Mouse (Mus musculus) lung, embryonic 16.5 days (tissue): ENCODE measurements around the gene Pcsk6. TPM values are rescaled to one million over a fixed set of nuclear protein-coding genes. Genes with fewer than 3 reads are reported as not detected.
A peak's percentile ranks its signal among the peaks of the same experiment; 100 is the strongest.

ENCODE experiments used
- ATAC-seq: fragments of 200-750 bp; cut with Nextera tagmentation; 2 replicates; pipeline ENCODE4 v1.8.0; 2017; ENCODE audit warnings: low read depth, mild to moderate bottlenecking, moderate library complexity
- H3K27ac ChIP-seq: fragments of 300-500 bp; sonication (generic); 2 replicates; pipeline ENCODE4 v1.5.1; 2014; ENCODE audit warnings: mild to moderate bottlenecking, control low read depth, low read length
- H3K27me3 ChIP-seq: fragments of 300-500 bp; sonication (generic); 2 replicates; pipeline ENCODE4 v1.6.1; 2014; ENCODE audit warnings: low read depth, low read length, mixed read lengths; ENCODE audit not compliant: control insufficient read depth, insufficient read depth
- H3K36me3 ChIP-seq: fragments of 300-500 bp; sonication (generic); 2 replicates; pipeline ENCODE4 v1.6.1; 2014; ENCODE audit warnings: low read length; ENCODE audit not compliant: control insufficient read depth, insufficient read depth
- H3K4me1 ChIP-seq: fragments of 300-500 bp; sonication (generic); replicated peaks from 2 replicates; pipeline ENCODE4 v1.6.1; 2014; ENCODE audit warnings: low read length, mixed read lengths; ENCODE audit not compliant: control insufficient read depth, insufficient read depth
- H3K4me2 ChIP-seq: fragments of 300-500 bp; sonication (generic); 2 replicates; pipeline ENCODE4 v1.6.1; 2014; ENCODE audit warnings: low read depth, low read length, control low read depth
- H3K4me3 ChIP-seq: fragments of 300-500 bp; sonication (generic); 2 replicates; pipeline ENCODE4 v1.5.1; 2014; ENCODE audit warnings: mild to moderate bottlenecking, low read length, control low read depth
- H3K9ac ChIP-seq: fragments of 300-500 bp; sonication (generic); 2 replicates; pipeline ENCODE4 v1.6.1; 2014; ENCODE audit warnings: low read length, control low read depth
- H3K9me3 ChIP-seq: fragments of 300-500 bp; sonication (generic); 2 replicates; pipeline ENCODE4 v1.6.1; 2016; ENCODE audit warnings: low read length; ENCODE audit not compliant: control insufficient read depth
- WGBS: fragments of 180-500 bp; shearing (Covaris S2); extraction: QIAGEN DNeasy Blood & Tissue Kit; methylation state at CpG from one replicate; pipeline ENCODE4 v1.1.7; 2014; 5-methylcytosine and 5-hydroxymethylcytosine counted together
- polyA plus RNA-seq: library from polyadenylated mRNA; unstranded; fragments of >200 nt; fragmentation: Nextera tagmentation; extraction: Ambion mirVana; gene quantifications from 2 replicates; pipeline ENCODE4 v1.2.1, GENCODE M21; 2015

The Pcsk6 gene
- polyA plus RNA-seq, 1 experiment from 2014 or later = 8.5 TPM

- Histone ChIP-seq H3K4me1 (peaks cover 18% of the 10 kb centered on the region), H3K9me3 (no peaks in the 10 kb centered on the region), H3K9ac (no peak overlapping the region), H3K4me2 (no peak overlapping the region), H3K27ac (no peak overlapping the region), H3K36me3 (no peaks in the 10 kb centered on the region), H3K4me3 (no peak overlapping the region), H3K27me3 (no peaks in the 10 kb centered on the region; the same call in 1 of the 2 replicates)
- WGBS = 38% methylated on average over 4 of the region's 4 CpGs
- ATAC-seq = no peak
These were observed 16.7 kb downstream of the Pcsk6 start for GRCm38 (mm10) chr7:65878234-65878633.

DNA sequence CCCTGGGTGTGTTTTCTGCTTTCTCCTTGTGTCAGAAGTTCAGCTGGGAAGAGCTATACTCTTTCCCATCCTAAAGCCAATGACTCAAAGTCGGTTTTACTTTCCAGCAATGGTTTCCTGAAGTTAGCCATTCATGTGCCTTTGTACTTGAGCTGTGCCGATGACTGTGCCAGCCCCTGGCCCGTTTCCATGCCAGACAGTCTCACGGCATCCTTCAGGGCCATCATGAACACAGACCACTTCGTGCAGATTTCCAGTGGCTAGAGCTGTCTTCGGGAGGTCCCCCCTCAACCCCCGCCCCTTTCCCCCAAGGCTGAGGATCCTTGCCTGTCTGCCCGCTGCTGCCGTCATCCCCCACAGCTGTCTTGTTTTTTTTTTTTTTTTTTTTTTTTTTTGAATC lies 17.8 kb downstream of the Pcsk6 start:
- Histone ChIP-seq H3K27me3 (no peaks in the 10 kb centered on the region; the same call in 1 of the 2 replicates), H3K4me2 (no peak overlapping the region), H3K9me3 (no peaks in the 10 kb centered on the region), H3K9ac (no peak overlapping the region), H3K4me3 (no peak overlapping the region), H3K27ac (no peak overlapping the region), H3K36me3 (no peaks in the 10 kb centered on the region), H3K4me1 (peaks cover 15% of the 10 kb centered on the region)
- WGBS = 61% methylated on average over 9 of the region's 9 CpGs
- ATAC-seq = no peak

GRCm38 (mm10) chr7:65880666-65881289 lies 19.2 kb downstream of the Pcsk6 start:
- H3K4me1 ChIP-seq = peaks cover 15% of the 10 kb centered on the region
- H3K27me3 ChIP-seq = no peaks in the 10 kb centered on the region; the same call in 1 of the 2 replicates
- no peaks in the 10 kb centered on the region for H3K9me3 ChIP-seq
- no peaks in the 10 kb centered on the region for H3K36me3 ChIP-seq
- no peak overlapping the region for H3K9ac ChIP-seq
- peak overlapping the region; percentile 1; the same call in 1 of the 2 replicates for H3K27ac ChIP-seq
- 41% methylated on average over 5 of the region's 5 CpGs for WGBS
- peak; percentile 92 for ATAC-seq
- peak overlapping the region; percentile 23; the same call in 1 of the 2 replicates for H3K4me3 ChIP-seq
- H3K4me2 ChIP-seq = peak overlapping the region; percentile 52

GRCm38 (mm10) chr7:65881290-65881688 lies 19.8 kb downstream of the Pcsk6 start:
- Histone ChIP-seq H3K27ac (peak overlapping the region; percentile 1; the same call in 1 of the 2 replicates), H3K36me3 (no peaks in the 10 kb centered on the region), H3K27me3 (no peaks in the 10 kb centered on the region; the same call in 1 of the 2 replicates), H3K9me3 (no peaks in the 10 kb centered on the region), H3K9ac (no peak overlapping the region), H3K4me2 (peak overlapping the region; percentile 52), H3K4me3 (peak overlapping the region; percentile 23), H3K4me1 (peaks cover 15% of the 10 kb centered on the region)
- 31% methylated on average over 12 of the region's 12 CpGs for WGBS
- ATAC-seq = peak; percentile 13; the same call in 1 of the 2 replicates

GRCm38 (mm10) chr7:65884928-65885327 lies 23.4 kb downstream of the Pcsk6 start:
- Histone ChIP-seq H3K36me3 (no peaks in the 10 kb centered on the region), H3K27ac (no peak overlapping the region), H3K9ac (no peak overlapping the region), H3K4me2 (no peak overlapping the region), H3K4me3 (no peak overlapping the region), H3K4me1 (peaks cover 10% of the 10 kb centered on the region), H3K27me3 (no peaks in the 10 kb centered on the region; the same call in 1 of the 2 replicates), H3K9me3 (no peaks in the 10 kb centered on the region)
- no peak for ATAC-seq
- whole genome bisulfite sequencing = 56% methylated on average over 4 of the region's 4 CpGs

- H3K4me2 ChIP-seq = no peak overlapping the region
- H3K27ac ChIP-seq = no peak overlapping the region
- no peak for ATAC-seq
- no peak overlapping the region for H3K4me3 ChIP-seq
- no peak overlapping the region for H3K9ac ChIP-seq
- H3K36me3 ChIP-seq = no peaks in the 10 kb centered on the region
- H3K9me3 ChIP-seq = no peaks in the 10 kb centered on the region
- 93% methylated on average over 6 of the region's 6 CpGs for WGBS
- H3K27me3 ChIP-seq = no peaks in the 10 kb centered on the region; the same call in 1 of the 2 replicates
- peaks cover 10% of the 10 kb centered on the region for H3K4me1 ChIP-seq
These were observed 24.3 kb downstream of the Pcsk6 start for GRCm38 (mm10) chr7:65885819-65886218.

GRCm38 (mm10) chr7:65891831-65892230 lies 30.3 kb downstream of the Pcsk6 start:
- Histone ChIP-seq H3K4me2 (no peak overlapping the region), H3K4me1 (no peaks in the 10 kb centered on the region), H3K9me3 (no peaks in the 10 kb centered on the region), H3K27me3 (no peaks in the 10 kb centered on the region), H3K36me3 (no peaks in the 10 kb centered on the region), H3K9ac (no peak overlapping the region), H3K4me3 (no peak overlapping the region), H3K27ac (no peak overlapping the region)
- ATAC-seq = no peak
- 76% methylated on average over 7 of the region's 7 CpGs for WGBS

- no peak for ATAC-seq
- 52% methylated on average over 9 of the region's 9 CpGs for WGBS
- H3K9ac ChIP-seq = no peak overlapping the region
- no peaks in the 10 kb centered on the region for H3K27me3 ChIP-seq
- no peaks in the 10 kb centered on the region for H3K4me1 ChIP-seq
- H3K36me3 ChIP-seq = no peaks in the 10 kb centered on the region
- no peak overlapping the region for H3K4me3 ChIP-seq
- no peaks in the 10 kb centered on the region for H3K9me3 ChIP-seq
- no peak overlapping the region for H3K4me2 ChIP-seq
- H3K27ac ChIP-seq = no peak overlapping the region
These were observed 30.8 kb downstream of the Pcsk6 start for GRCm38 (mm10) chr7:65892264-65892828.

DNA sequence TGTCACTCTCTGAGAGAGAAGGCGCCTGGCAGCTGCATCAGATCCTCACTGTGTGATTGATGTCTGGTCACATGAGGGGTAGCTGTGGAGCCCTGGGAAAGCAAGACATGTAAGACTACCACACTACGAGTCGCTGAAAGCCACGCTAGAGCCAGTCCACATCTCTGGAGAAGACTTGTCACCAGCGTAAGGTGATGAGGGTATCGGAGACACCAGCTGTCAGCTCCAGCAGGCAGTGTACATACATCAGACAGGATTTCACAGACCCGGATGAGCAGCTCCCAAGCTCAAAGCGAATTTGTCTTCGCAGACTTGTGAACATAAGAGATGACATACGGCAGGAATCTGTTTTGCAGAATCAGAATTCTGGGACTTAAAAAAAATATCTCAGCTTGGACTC lies 32.0 kb downstream of the Pcsk6 start:
- H3K9ac ChIP-seq = no peak overlapping the region

More for the DNA sequence above, 32.0 kb downstream of the Pcsk6 start:
- H3K9me3 ChIP-seq = no peaks in the 10 kb centered on the region
- WGBS = 72% methylated on average over 10 of the region's 10 CpGs
- H3K4me1 ChIP-seq = no peaks in the 10 kb centered on the region
- no peaks in the 10 kb centered on the region for H3K36me3 ChIP-seq
- no peak overlapping the region for H3K4me3 ChIP-seq
- H3K27me3 ChIP-seq = no peaks in the 10 kb centered on the region
- no peak overlapping the region for H3K27ac ChIP-seq
- H3K4me2 ChIP-seq = no peak overlapping the region
- no peak for ATAC-seq
